Mouse (Mus musculus) c-Kit-positive CD71-positive TER-119-negative erythroid progenitor cells, embryonic 14.5 days (primary cell): Measurements from ENCODE around the gene Slc29a1.

Experiments
- DNase-seq: peaks from one replicate; pipeline ENCODE4 v3.0.0-alpha.2; 2013; ENCODE audit warnings: low read depth

The Slc29a1 gene

GRCm38 (mm10) chr17:45589236-45589635 lies 10.2 kb downstream of the Slc29a1 start:
- no peak for DNase-seq

- DNase-seq, result no peak
Measured at GRCm38 (mm10) chr17:45588370-45588769, 11.0 kb downstream of the Slc29a1 start.

GRCm38 (mm10) chr17:45586449-45586837 lies 13.0 kb downstream of the Slc29a1 start:
- DNase-seq, result no peak

GRCm38 (mm10) chr17:45585725-45586448 lies 13.5 kb downstream of the Slc29a1 start:
- no peak for DNase-seq

- DNase-seq, result no peak
Measured at GRCm38 (mm10) chr17:45584939-45585678, 14.3 kb downstream of the Slc29a1 start.

GRCm38 (mm10) chr17:45584096-45584896 lies 15.1 kb downstream of the Slc29a1 start:
- DNase-seq, result no peak

GRCm38 (mm10) chr17:45582715-45583355 lies 16.6 kb downstream of the Slc29a1 start:
- DNase-seq, result no peak

GRCm38 (mm10) chr17:45582188-45582587 lies 17.2 kb downstream of the Slc29a1 start:
- DNase-seq, result no peak

GRCm38 (mm10) chr17:45581567-45581983 lies 17.8 kb downstream of the Slc29a1 start:
- peak; percentile 89 for DNase-seq

- no peak for DNase-seq
Measured at GRCm38 (mm10) chr17:45580958-45581477, 18.4 kb downstream of the Slc29a1 start.

- DNase-seq, result no peak
Measured at GRCm38 (mm10) chr17:45579554-45579953, 19.9 kb downstream of the Slc29a1 start.

GRCm38 (mm10) chr17:45578843-45579242 lies 20.6 kb downstream of the Slc29a1 start:
- DNase-seq, result no peak

GRCm38 (mm10) chr17:45578242-45578641 lies 21.2 kb downstream of the Slc29a1 start:
- no peak for DNase-seq

- no peak for DNase-seq
Measured at GRCm38 (mm10) chr17:45575123-45575897, 24.1 kb downstream of the Slc29a1 start.

- no peak for DNase-seq
Measured at GRCm38 (mm10) chr17:45574129-45574761, 25.2 kb downstream of the Slc29a1 start.

- peak; percentile 89 for DNase-seq
Measured at GRCm38 (mm10) chr17:45573780-45574123, 25.7 kb downstream of the Slc29a1 start.

- peak; percentile 94 for DNase-seq
Measured at GRCm38 (mm10) chr17:45573087-45573779, 26.2 kb downstream of the Slc29a1 start, which contains the start of gene Hsp90ab1. Gene Hsp90ab1 (minus strand): TSS chr17:45573271.

GRCm38 (mm10) chr17:45572103-45573086 lies 27.0 kb downstream of the Slc29a1 start:
- DNase-seq, result no peak

- DNase-seq, result no peak
Measured at GRCm38 (mm10) chr17:45569999-45570398, 29.4 kb downstream of the Slc29a1 start.
